Mouse (Mus musculus): Measurements from ENCODE around the gene Tbxas1. TPM values are rescaled to one million over a fixed set of nuclear protein-coding genes. Genes with fewer than 3 reads are reported as not detected.
A peak's percentile ranks its signal among the peaks of the same experiment; 100 is the strongest.

The Tbxas1 gene
- polyA plus RNA-seq, 1 experiment from 2014 or later, result 4.8 TPM

DNA sequence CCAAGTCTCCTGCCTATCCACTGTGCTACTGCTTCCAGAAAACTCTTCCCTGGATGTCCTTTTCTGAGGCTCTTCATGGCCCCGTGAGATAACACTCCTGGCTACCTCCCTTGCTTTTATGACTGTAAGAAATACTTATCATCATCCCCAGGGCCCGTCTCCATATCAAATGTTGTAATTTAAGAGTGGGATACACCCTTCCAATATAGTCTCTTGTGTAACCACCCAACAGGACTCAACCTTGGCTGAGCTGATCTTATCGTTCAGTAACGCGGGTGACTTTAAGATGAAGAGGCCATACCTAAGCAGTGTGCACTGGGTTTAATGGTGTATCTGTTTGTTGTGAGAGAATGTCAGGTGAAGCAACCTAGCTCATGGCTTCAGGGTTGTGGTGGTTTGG, 91.6 kb downstream of the Tbxas1 start:
- Histone ChIP-seq H3K4me1 (ENCODE audit: control insufficient read depth, insufficient read depth, low read length) (0 out of 2 replicates have a peak, but pooled peaks cover 4% of the 10 kb centered on the region), H3K27me3 (replicated peaks; ENCODE audit: control insufficient read depth, insufficient read depth, low read length) (no peaks in the 10 kb centered on the region), H3K27ac (ENCODE audit: low read length) (no peak overlapping the region), H3K36me3 (ENCODE audit: control insufficient read depth, insufficient read depth, low read length) (no peaks in the 10 kb centered on the region), H3K9ac (ENCODE audit: low read depth, low read length) (no peak overlapping the region), H3K4me2 (ENCODE audit: low read depth, low read length) (no peak overlapping the region), H3K9me3 (ENCODE audit: control insufficient read depth, low read length) (no peaks in the 10 kb centered on the region), H3K4me3 (ENCODE audit: low read length) (no peak overlapping the region)
- 61% methylated on average over 5 of the region's 5 CpGs for WGBS
- ATAC-seq, result peak; percentile 85

DNA sequence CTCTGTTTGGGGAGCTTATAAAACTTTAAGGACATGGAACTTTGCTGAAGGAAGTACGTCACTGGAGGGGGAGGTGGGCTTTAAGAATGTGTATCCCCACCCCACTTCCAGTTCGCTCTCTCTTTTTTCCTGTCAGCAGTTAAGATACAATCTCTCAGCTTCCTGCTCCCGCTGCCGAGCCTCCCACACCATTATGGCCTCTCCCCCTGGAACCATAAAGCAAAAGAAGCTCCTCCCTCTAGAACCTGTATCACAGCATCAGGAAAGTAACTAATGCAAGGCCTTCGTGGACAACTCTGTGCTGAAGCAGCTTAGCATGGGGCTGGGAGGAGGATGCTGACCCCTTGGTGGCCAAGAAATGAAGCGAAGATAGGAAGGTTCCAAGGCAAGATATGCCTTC, 92.1 kb downstream of the Tbxas1 start:
- H3K27ac ChIP-seq (ENCODE audit: low read length), result no peak overlapping the region
- H3K4me3 ChIP-seq (ENCODE audit: low read length), result no peak overlapping the region
- H3K27me3 ChIP-seq (replicated peaks; ENCODE audit: control insufficient read depth, insufficient read depth, low read length), result no peaks in the 10 kb centered on the region
- peak; percentile 60 for ATAC-seq
- no peaks in the 10 kb centered on the region for H3K9me3 ChIP-seq (ENCODE audit: control insufficient read depth, low read length)
- 61% methylated on average over 6 of the region's 6 CpGs for WGBS
- no peaks in the 10 kb centered on the region for H3K36me3 ChIP-seq (ENCODE audit: control insufficient read depth, insufficient read depth, low read length)
- 0 out of 2 replicates have a peak, but pooled peaks cover 4% of the 10 kb centered on the region for H3K4me1 ChIP-seq (ENCODE audit: control insufficient read depth, insufficient read depth, low read length)
- H3K4me2 ChIP-seq (ENCODE audit: low read depth, low read length), result no peak overlapping the region
- H3K9ac ChIP-seq (ENCODE audit: low read depth, low read length), result no peak overlapping the region

DNA sequence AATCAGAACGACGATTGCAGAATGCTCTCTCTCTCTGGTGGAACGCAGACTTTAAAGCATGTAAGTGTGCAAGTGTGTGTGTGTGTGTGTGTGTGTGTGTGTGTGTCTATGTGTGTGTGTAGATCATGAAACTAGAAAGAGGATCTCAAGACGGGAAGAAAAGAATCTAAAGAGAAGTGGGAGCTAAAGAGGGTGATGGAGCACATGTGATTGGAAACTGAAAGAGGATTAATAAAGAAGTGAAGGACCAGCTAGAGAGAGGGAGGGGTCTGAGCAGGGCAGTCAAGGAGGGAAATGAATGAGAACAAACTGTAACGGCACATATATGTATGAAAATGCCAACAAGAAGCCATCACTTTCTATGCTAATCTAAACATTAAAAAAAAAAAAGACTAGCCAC, 92.8 kb downstream of the Tbxas1 start:
- Histone ChIP-seq H3K9me3 (ENCODE audit: control insufficient read depth, low read length) (no peaks in the 10 kb centered on the region), H3K27me3 (replicated peaks; ENCODE audit: control insufficient read depth, insufficient read depth, low read length) (no peaks in the 10 kb centered on the region), H3K4me2 (ENCODE audit: low read depth, low read length) (no peak overlapping the region), H3K4me3 (ENCODE audit: low read length) (no peak overlapping the region), H3K36me3 (ENCODE audit: control insufficient read depth, insufficient read depth, low read length) (no peaks in the 10 kb centered on the region), H3K27ac (ENCODE audit: low read length) (no peak overlapping the region), H3K9ac (ENCODE audit: low read depth, low read length) (no peak overlapping the region), H3K4me1 (ENCODE audit: control insufficient read depth, insufficient read depth, low read length) (0 out of 2 replicates have a peak, but pooled peaks cover 4% of the 10 kb centered on the region)
- ATAC-seq, result no peak
- WGBS, result 82% methylated on average over 5 of the region's 5 CpGs

GRCm38 (mm10) chr6:38969944-38970740, 94.9 kb downstream of the Tbxas1 start:
- 79% methylated on average over 6 of the region's 6 CpGs for WGBS
- no peaks in the 10 kb centered on the region for H3K36me3 ChIP-seq (ENCODE audit: control insufficient read depth, insufficient read depth, low read length)
- no peaks in the 10 kb centered on the region for H3K27me3 ChIP-seq (replicated peaks; ENCODE audit: control insufficient read depth, insufficient read depth, low read length)
- H3K4me2 ChIP-seq (ENCODE audit: low read depth, low read length), result no peak overlapping the region
- ATAC-seq, result no peak
- no peak overlapping the region for H3K4me3 ChIP-seq (ENCODE audit: low read length)
- H3K9ac ChIP-seq (ENCODE audit: low read depth, low read length), result no peak overlapping the region
- H3K4me1 ChIP-seq (ENCODE audit: control insufficient read depth, insufficient read depth, low read length), result 0 out of 2 replicates have a peak, but pooled peaks cover 4% of the 10 kb centered on the region
- H3K9me3 ChIP-seq (ENCODE audit: control insufficient read depth, low read length), result no peaks in the 10 kb centered on the region
- no peak overlapping the region for H3K27ac ChIP-seq (ENCODE audit: low read length)

GRCm38 (mm10) chr6:38970759-38971158, 95.6 kb downstream of the Tbxas1 start:
- no peak for ATAC-seq

DNA sequence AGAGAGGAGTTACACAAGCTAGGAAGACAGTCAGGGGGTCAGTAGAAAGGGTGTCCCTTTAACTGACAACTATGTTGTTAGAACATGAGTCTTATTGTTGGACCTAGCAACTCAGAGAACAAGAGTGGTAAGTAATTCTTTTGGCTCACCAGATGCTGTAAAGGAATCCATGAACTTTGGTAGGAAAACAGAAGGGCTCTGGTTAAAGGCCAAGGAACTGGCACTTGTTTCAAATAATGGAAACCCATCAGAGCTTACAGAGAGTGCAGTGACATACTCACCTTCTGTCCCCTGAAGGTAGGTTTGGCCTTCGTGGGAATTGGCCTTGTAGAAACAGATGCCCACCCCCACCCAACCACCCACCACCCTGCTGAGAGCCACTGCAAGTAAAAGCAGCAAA, 97.6 kb downstream of the Tbxas1 start:
- Histone ChIP-seq H3K27ac (ENCODE audit: low read length) (no peak overlapping the region), H3K4me3 (ENCODE audit: low read length) (no peak overlapping the region), H3K36me3 (ENCODE audit: control insufficient read depth, insufficient read depth, low read length) (no peaks in the 10 kb centered on the region), H3K4me2 (ENCODE audit: low read depth, low read length) (no peak overlapping the region), H3K27me3 (replicated peaks; ENCODE audit: control insufficient read depth, insufficient read depth, low read length) (no peaks in the 10 kb centered on the region), H3K9me3 (ENCODE audit: control insufficient read depth, low read length) (no peaks in the 10 kb centered on the region), H3K4me1 (ENCODE audit: control insufficient read depth, insufficient read depth, low read length) (no peaks in the 10 kb centered on the region), H3K9ac (ENCODE audit: low read depth, low read length) (no peak overlapping the region)
- no peak for ATAC-seq
- 60% methylated on average over 1 of the region's 1 CpGs for WGBS

More at GRCm38 (mm10) chr6:38970759-38971158, 95.6 kb downstream of the Tbxas1 start:
- Histone ChIP-seq H3K27me3 (replicated peaks; ENCODE audit: control insufficient read depth, insufficient read depth, low read length) (no peaks in the 10 kb centered on the region), H3K27ac (ENCODE audit: low read length) (no peak overlapping the region), H3K9me3 (ENCODE audit: control insufficient read depth, low read length) (no peaks in the 10 kb centered on the region), H3K36me3 (ENCODE audit: control insufficient read depth, insufficient read depth, low read length) (no peaks in the 10 kb centered on the region), H3K4me3 (ENCODE audit: low read length) (no peak overlapping the region), H3K9ac (ENCODE audit: low read depth, low read length) (no peak overlapping the region), H3K4me1 (ENCODE audit: control insufficient read depth, insufficient read depth, low read length) (0 out of 2 replicates have a peak, but pooled peaks cover 4% of the 10 kb centered on the region), H3K4me2 (ENCODE audit: low read depth, low read length) (no peak overlapping the region)
- 74% methylated on average over 6 of the region's 6 CpGs for WGBS

DNA sequence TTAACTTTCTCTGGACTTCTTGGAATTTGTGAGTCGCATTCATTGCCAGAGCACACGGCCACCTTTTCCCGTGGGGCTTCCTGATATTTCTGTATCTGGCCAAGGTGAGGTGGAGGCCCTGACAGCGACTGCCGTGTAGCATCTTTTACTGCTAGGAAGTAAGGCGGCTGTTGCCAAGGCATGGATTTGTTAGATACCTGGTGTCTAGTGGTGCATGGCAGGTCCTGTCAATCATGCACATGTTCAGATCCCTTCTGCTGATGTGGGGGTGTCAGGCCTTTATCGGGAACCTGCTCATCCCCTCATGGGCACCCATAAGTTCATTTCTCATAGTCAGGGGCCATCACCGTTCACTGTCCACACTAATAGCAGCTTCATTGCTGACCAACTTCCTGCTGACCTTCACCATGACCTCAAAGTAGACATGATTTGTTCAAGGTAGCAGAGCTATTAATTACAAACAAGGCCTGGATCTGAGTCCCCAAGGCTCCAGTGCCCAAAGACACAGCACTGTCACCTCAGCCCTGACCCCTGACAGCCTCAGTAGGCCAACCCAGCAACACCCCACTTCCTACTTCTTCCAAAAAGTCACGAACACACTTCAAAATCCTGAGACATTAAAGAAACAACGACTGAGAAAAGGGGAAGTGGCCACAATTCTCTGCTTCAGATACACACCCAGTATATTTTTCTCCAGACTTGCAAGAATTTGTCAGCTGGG, 98.4 kb downstream of the Tbxas1 start:
- Histone ChIP-seq H3K4me2 (ENCODE audit: low read depth, low read length) (no peak overlapping the region), H3K9ac (ENCODE audit: low read depth, low read length) (no peak overlapping the region), H3K9me3 (ENCODE audit: control insufficient read depth, low read length) (no peaks in the 10 kb centered on the region), H3K36me3 (ENCODE audit: control insufficient read depth, insufficient read depth, low read length) (no peaks in the 10 kb centered on the region), H3K27me3 (replicated peaks; ENCODE audit: control insufficient read depth, insufficient read depth, low read length) (no peaks in the 10 kb centered on the region), H3K4me1 (ENCODE audit: control insufficient read depth, insufficient read depth, low read length) (no peaks in the 10 kb centered on the region), H3K27ac (ENCODE audit: low read length) (no peak overlapping the region), H3K4me3 (ENCODE audit: low read length) (no peak overlapping the region)
- ATAC-seq, result no peak
- 81% methylated on average over 10 of the region's 10 CpGs for WGBS

- Histone ChIP-seq H3K4me3 (ENCODE audit: low read length) (no peak overlapping the region), H3K27me3 (replicated peaks; ENCODE audit: control insufficient read depth, insufficient read depth, low read length) (no peaks in the 10 kb centered on the region), H3K4me1 (ENCODE audit: control insufficient read depth, insufficient read depth, low read length) (no peaks in the 10 kb centered on the region), H3K4me2 (ENCODE audit: low read depth, low read length) (no peak overlapping the region), H3K9ac (ENCODE audit: low read depth, low read length) (no peak overlapping the region), H3K27ac (ENCODE audit: low read length) (no peak overlapping the region), H3K36me3 (ENCODE audit: control insufficient read depth, insufficient read depth, low read length) (no peaks in the 10 kb centered on the region), H3K9me3 (ENCODE audit: control insufficient read depth, low read length) (no peaks in the 10 kb centered on the region)
- WGBS, result 77% methylated on average over 1 of the region's 1 CpGs
- ATAC-seq, result no peak
These were observed 98.9 kb downstream of the Tbxas1 start for GRCm38 (mm10) chr6:38974162-38974525.

DNA sequence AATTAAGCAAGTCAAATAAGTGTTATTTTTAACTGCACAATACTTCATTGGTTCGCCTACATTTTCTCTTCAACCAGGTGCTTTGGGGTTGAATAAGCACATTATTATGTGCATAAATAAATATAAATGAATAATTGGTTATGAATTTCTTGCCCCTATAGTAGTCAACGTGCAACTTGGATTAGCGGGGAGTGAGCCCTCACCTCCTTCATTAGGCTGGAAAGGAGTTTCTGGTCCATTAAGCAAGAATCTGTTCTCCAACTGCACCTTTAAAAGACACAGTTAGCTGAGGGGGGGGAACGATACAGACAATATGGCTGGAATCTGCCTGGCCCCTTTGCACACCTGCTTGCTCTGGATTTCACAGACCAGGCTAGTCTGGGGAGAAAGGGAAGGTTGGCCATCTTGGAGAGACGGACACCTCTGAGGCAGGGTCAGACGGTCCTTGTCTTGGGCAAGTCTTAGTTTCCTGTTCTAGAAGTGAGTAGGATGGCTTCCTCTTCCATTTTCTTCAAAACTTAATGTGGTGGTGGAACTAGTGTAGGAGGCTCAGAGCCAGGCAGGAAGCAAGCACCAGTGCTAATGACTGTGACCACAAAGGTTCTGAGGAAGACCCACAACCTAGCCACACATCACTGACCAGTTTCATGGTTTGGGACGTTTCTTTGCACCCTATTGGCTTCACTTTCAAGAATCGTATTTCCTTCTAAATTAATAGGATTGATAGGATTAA, 99.5 kb downstream of the Tbxas1 start:
- no peak overlapping the region for H3K9ac ChIP-seq (ENCODE audit: low read depth, low read length)
- no peak overlapping the region for H3K4me2 ChIP-seq (ENCODE audit: low read depth, low read length)
- H3K9me3 ChIP-seq (ENCODE audit: control insufficient read depth, low read length), result no peaks in the 10 kb centered on the region
- no peaks in the 10 kb centered on the region for H3K4me1 ChIP-seq (ENCODE audit: control insufficient read depth, insufficient read depth, low read length)
- no peak overlapping the region for H3K4me3 ChIP-seq (ENCODE audit: low read length)
- no peaks in the 10 kb centered on the region for H3K27me3 ChIP-seq (replicated peaks; ENCODE audit: control insufficient read depth, insufficient read depth, low read length)
- no peaks in the 10 kb centered on the region for H3K36me3 ChIP-seq (ENCODE audit: control insufficient read depth, insufficient read depth, low read length)
- H3K27ac ChIP-seq (ENCODE audit: low read length), result no peak overlapping the region
- 87% methylated on average over 8 of the region's 8 CpGs for WGBS
- no peak for ATAC-seq

All from intestine, embryonic 16.5 days (tissue).